Mouse (Mus musculus) olfactory bulb, adult 2 months (tissue): ENCODE results near the gene Tmem50a.

Experiments
- CTCF ChIP-seq: fragments of 200-500 bp; IDR thresholded peaks from 2 replicates; pipeline ENCODE4 v1.5.1; 2012; ENCODE audit warnings: low read depth, mild to moderate bottlenecking, low read length, moderate library complexity; ENCODE audit not compliant: insufficient read depth
- POLR2A ChIP-seq: fragments of 200-500 bp; IDR thresholded peaks from 2 replicates; pipeline ENCODE4 v1.6.1; 2012; ENCODE audit warnings: mild to moderate bottlenecking, low read depth, low read length, moderate library complexity; ENCODE audit not compliant: insufficient read depth

DNA sequence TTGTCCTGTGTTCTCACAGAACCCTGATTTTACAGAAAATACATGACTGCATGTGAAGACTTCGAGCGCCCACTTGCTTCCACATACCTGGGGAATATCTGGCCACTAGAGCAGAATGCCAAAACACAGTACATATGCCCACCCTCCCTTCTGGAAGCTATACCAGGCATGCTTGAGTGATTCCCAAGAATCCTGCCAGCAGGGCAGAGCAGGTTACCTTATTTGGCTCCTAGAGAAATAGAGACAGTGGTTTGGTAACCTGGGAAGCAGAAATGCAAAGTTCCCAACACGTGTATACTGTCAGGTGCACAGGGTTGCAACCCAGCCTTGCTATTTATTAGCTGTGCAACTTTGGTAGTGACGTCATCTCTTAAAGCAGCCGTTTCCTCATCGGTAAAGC is 52.9 kb downstream of the Tmem50a start:
- TF ChIP-seq CTCF (no peak), POLR2A (no peak)
